Mouse (Mus musculus) myocyte (in vitro differentiated cells): ENCODE data around the gene Stac2.
A peak's percentile ranks its signal among the peaks of the same experiment; 100 is the strongest.

Source experiments
- CEBPB ChIP-seq: IDR thresholded peaks from 2 replicates; pipeline ENCODE4 v1.6.1; 2011; ENCODE audit warnings: mild to moderate bottlenecking, moderate library complexity; ENCODE audit not compliant: poor library complexity, insufficient read depth, severe bottlenecking
- MAX ChIP-seq: IDR thresholded peaks from one replicate; pipeline ENCODE4 v1.6.1; 2011; ENCODE audit warnings: low read depth, mild to moderate bottlenecking, control low read depth
- MYOG ChIP-seq, 3 experiments: IDR thresholded peaks; one replicate each; pipeline ENCODE4 v1.6.1; 2011; ENCODE audit warnings: control low read depth in 2 of 3, low read depth in 2 of 3, mild to moderate bottlenecking in 2 of 3; ENCODE audit not compliant: insufficient read length in 2 of 3, control insufficient read depth in 1 of 3, insufficient read depth in 1 of 3
- POLR2A ChIP-seq: IDR thresholded peaks from one replicate; pipeline ENCODE4 v1.6.1; 2011; ENCODE audit warnings: low read depth, mild to moderate bottlenecking, control low read depth, moderate library complexity; ENCODE audit not compliant: insufficient read length

GRCm38 (mm10) chr11:98052989-98053834, at the start of gene Stac2:
- no peak for TF ChIP-seq MAX
- no peak for TF ChIP-seq CEBPB
- TF ChIP-seq POLR2A, result peak; percentile 86
- no peak for TF ChIP-seq MYOG (IDR thresholded peaks at IDR 0.05; ENCODE audit: control insufficient read depth in 1 of 3, insufficient read depth in 1 of 3, insufficient read length in 2 of 3, low read depth in 2 of 3)
